Comparison of ENCODE assay signal across 8 mouse cellular contexts in genomic region chr13:60086657-60087056, GRCm38 (mm10).
DNase-seq lines count a peak whose midpoint lies in the region; ATAC-seq and TF ChIP-seq lines count a peak whose summit lies in the region.

No protein-coding gene starts in this region.

- H3K36me3 ChIP-seq in heart, embryonic 10.5 days, result no peaks in the 10 kb centered on the region
- no peaks in the 10 kb centered on the region for H3K36me3 ChIP-seq in lung, embryonic 14.5 days (ENCODE audit: insufficient read depth)

- H3K9ac ChIP-seq in lung, embryonic 14.5 days, result no peak overlapping the region

- H3K27me3 ChIP-seq in heart, embryonic 10.5 days (ENCODE audit: insufficient read depth, poor library complexity, severe bottlenecking), result no peaks in the 10 kb centered on the region; the same call in 1 of the 2 replicates
- no peaks in the 10 kb centered on the region for H3K27me3 ChIP-seq in lung, embryonic 14.5 days (ENCODE audit: insufficient read depth, low read length)

- H3K4me2 ChIP-seq in lung, embryonic 14.5 days, result no peak overlapping the region

- 0 out of 2 replicates have a peak, but pooled peaks cover 4% of the 10 kb centered on the region for H3K4me1 ChIP-seq in heart, embryonic 10.5 days
- peaks cover 19% of the 10 kb centered on the region for H3K4me1 ChIP-seq in lung, embryonic 14.5 days (ENCODE audit: insufficient read depth)
- no peaks in the 10 kb centered on the region for H3K4me1 ChIP-seq in lung, adult 2 months (ENCODE audit: control insufficient read depth, insufficient read depth, low read length)

- H3K27ac ChIP-seq in heart, embryonic 10.5 days, result no peak overlapping the region
- no peak overlapping the region for H3K27ac ChIP-seq in lung, embryonic 14.5 days (ENCODE audit: low read depth)

- ATAC-seq in lung, embryonic 14.5 days (ENCODE audit: insufficient read depth), result peak; percentile 75; the same call in 1 of the 2 replicates

- no peak for TF ChIP-seq CTCF in lung, embryonic 14.5 days (IDR thresholded peaks at IDR 0.05; ENCODE audit: low read depth)
- TF ChIP-seq CTCF in lung, adult 2 months (IDR thresholded peaks at IDR 0.05; ENCODE audit: insufficient read depth, low read length), result no peak

- H3K9me3 ChIP-seq in heart, embryonic 10.5 days, result no peaks in the 10 kb centered on the region
- H3K9me3 ChIP-seq in lung, embryonic 14.5 days (ENCODE audit: low read depth, low read length), result no peaks in the 10 kb centered on the region

- peak; percentile 47 to 69 for DNase-seq in heart, adult 18-20 months
- DNase-seq in heart, embryonic 10.5 days (ENCODE audit: low spot score), result no peak
- DNase-seq in lung, embryonic 14.5 days, result peak; percentile 79
- DNase-seq in lung, adult 2 months, result no peak
- peak; percentile 31 to 64 for DNase-seq in gastrocnemius, postnatal 4 days (ENCODE audit: low spot score in 2 of 2)
- peak; percentile 60 for DNase-seq in lung, postnatal 36 days
- DNase-seq in frontal cortex, postnatal 25 days (ENCODE audit: low spot score in 2 of 2), result no peak
- DNase-seq in left cerebral cortex, adult 8-10 months (ENCODE audit: low spot score in 2 of 2), result no peak

- no peak overlapping the region for H3K4me3 ChIP-seq in heart, embryonic 10.5 days
- no peak overlapping the region for H3K4me3 ChIP-seq in lung, embryonic 14.5 days (ENCODE audit: low read depth, low read length)
- no peak overlapping the region for H3K4me3 ChIP-seq in lung, adult 2 months (replicated peaks; ENCODE audit: extremely low read depth, low read depth, low read length)

- WGBS in heart, embryonic 10.5 days, result 89% methylated on average over 8 of the region's 8 CpGs
- WGBS in lung, embryonic 14.5 days, result 55% methylated on average over 8 of the region's 8 CpGs
- 71% methylated on average over 8 of the region's 8 CpGs for WGBS in lung, adult 2 months

- no peak for TF ChIP-seq POLR2A in lung, adult 2 months (IDR thresholded peaks at IDR 0.05; ENCODE audit: borderline replicate concordance, extremely low read depth, low read depth, low read length)

Comparison
In these comparisons a context has a peak if more than half of its experiments do, and no peak if none do; other contexts are left out.
1. DNase-seq: peak in heart, adult 18-20 months (2 of 2), lung, embryonic 14.5 days (single experiment), gastrocnemius, postnatal 4 days (2 of 2) and lung, postnatal 36 days (single experiment); none in heart, embryonic 10.5 days (single experiment), lung, adult 2 months (single experiment), frontal cortex, postnatal 25 days (0 of 2) and left cerebral cortex, adult 8-10 months (0 of 2).